Mouse (Mus musculus): Measurements from ENCODE around the gene Rai2. TPM values are rescaled to one million over a fixed set of nuclear protein-coding genes. Genes with fewer than 3 reads are reported as not detected.
"Not testable (repeated sequence)": the region's sequence is repeated elsewhere in the genome, so short reads cannot be mapped to it uniquely, and the experiment has no call there.

Gene Rai2
- polyA plus RNA-seq, 1 experiment from 2014 or later, result 3.8 TPM

DNA sequence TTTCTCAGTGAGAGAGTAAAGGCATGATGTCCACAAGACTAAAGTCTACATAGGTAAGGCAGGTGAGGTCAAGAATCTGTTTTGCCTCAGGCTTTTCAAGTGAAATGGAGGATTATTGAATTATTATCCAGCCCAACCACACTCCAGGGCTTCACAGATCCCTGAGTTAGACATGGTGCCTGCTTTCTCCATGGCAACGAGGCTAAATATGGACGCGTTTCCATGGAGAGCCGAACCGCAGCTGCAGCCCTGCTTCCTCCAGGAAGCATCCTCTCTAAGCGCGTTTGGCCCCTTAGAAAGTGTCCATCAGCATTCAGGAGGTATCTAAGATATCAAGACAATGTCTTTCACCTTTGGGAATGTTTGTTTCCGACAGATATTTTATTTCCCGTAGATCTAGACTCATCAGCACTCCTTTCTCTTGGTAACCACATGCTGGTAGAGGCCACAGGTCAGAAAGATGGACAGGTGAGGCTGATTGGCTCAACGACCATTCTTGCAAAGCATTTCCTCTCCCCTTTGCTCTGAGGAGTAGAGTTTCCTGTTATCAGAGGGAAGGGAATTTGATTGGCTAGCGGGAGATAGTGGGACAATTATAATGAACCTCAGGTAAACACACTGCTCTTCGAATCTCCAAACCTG, 59.6 kb downstream of the Rai2 start:
- H3K4me2 ChIP-seq, result no peak overlapping the region
- WGBS, result 38% methylated on average over 12 of the region's 12 CpGs
- no peak overlapping the region for H3K9ac ChIP-seq (ENCODE audit: low read length)
- DNase-seq (ENCODE audit: low spot score, missing footprints) (peak; percentile 92), ATAC-seq (ENCODE audit: low FRiP score) (peak; percentile 88)
- no peaks in the 10 kb centered on the region for H3K36me3 ChIP-seq (ENCODE audit: control insufficient read depth, insufficient read depth, low read length)
- H3K9me3 ChIP-seq (ENCODE audit: control insufficient read depth, low read length), result no peaks in the 10 kb centered on the region
- H3K4me1 ChIP-seq (ENCODE audit: control insufficient read depth, insufficient read depth, low read length), result peaks cover 3% of the 10 kb centered on the region; the same call in 1 of the 2 replicates
- H3K4me3 ChIP-seq (ENCODE audit: low read depth, low read length), result no peak overlapping the region
- no peak overlapping the region for H3K27ac ChIP-seq (ENCODE audit: low read depth, low read length)
- H3K27me3 ChIP-seq (ENCODE audit: control insufficient read depth, insufficient read depth, low read length), result peaks cover 35% of the 10 kb centered on the region

DNA sequence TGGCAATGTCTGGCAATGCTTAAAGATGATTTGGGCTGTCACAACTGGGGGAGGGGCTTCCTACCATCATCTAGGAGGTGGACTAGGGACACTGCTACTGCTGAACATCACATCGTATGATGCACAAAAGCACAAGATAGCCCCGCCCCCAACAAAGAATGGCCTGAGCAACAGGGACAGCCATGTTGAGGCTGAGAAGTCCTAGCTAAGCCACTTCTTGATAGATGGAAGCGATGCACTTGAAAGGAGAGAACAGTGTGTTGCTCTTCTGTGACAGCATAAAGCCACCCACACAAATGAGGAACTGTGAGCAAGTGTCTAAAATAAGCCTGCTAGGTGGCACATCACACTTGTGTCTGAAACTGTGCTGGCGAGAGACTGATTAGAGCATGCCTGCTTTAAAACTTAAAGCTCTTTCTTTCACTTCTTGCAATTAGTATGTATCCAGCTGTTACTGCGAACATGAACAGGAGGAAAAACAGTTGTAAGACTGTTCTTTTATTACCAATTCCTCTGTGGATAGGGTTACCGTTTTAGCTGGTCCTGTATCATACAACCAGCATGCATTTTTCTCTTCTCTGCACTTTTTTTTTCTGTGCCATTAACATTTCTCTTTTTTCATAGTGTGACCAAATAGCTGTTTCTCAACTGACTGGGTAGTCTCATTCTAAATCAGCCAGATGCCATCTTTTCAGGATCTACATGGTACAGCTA, 63.6 kb downstream of the Rai2 start:
- Histone ChIP-seq H3K9me3 (ENCODE audit: control insufficient read depth, low read length) (no peaks in the 10 kb centered on the region), H3K4me1 (ENCODE audit: control insufficient read depth, insufficient read depth, low read length) (peaks cover 3% of the 10 kb centered on the region; the same call in 1 of the 2 replicates), H3K4me3 (ENCODE audit: low read depth, low read length) (no peak overlapping the region), H3K27ac (ENCODE audit: low read depth, low read length) (no peak overlapping the region), H3K27me3 (ENCODE audit: control insufficient read depth, insufficient read depth, low read length) (peaks cover 22% of the 10 kb centered on the region; the same call in 1 of the 2 replicates), H3K4me2 (no peak overlapping the region), H3K9ac (ENCODE audit: low read length) (no peak overlapping the region), H3K36me3 (ENCODE audit: control insufficient read depth, insufficient read depth, low read length) (no peaks in the 10 kb centered on the region)
- DNase-seq (ENCODE audit: low spot score, missing footprints) (no peak), ATAC-seq (ENCODE audit: low FRiP score) (peak; percentile 57; the same call in 1 of the 2 replicates)
- 85% methylated on average over 6 of the region's 6 CpGs for WGBS

DNA sequence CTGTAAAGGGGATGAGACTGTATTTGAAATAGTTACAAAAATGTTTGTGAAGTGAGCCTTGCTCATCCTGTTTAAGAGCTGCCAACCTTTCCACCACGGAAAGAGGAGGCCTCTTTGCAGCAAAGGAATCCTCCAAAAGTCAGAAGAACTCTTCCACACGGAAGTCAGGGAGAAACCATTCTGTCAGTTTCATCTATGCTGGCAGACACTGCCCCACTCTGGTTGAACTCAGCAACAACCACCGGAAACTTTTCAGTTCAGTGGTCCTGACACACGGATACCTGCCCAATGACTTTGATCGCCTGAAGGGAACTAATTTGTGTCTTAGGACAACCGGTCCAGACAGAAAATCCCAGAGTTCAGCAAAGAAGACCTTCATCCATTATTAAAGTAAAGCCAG, 73.3 kb downstream of the Rai2 start:
- WGBS, result 28% methylated on average over 6 of the region's 6 CpGs
- no peak for DNase-seq (ENCODE audit: low spot score, missing footprints)
- Histone ChIP-seq H3K36me3 (ENCODE audit: control insufficient read depth, insufficient read depth, low read length) (no peaks in the 10 kb centered on the region), H3K27ac (ENCODE audit: low read depth, low read length) (no peak overlapping the region), H3K4me3 (ENCODE audit: low read depth, low read length) (no peak overlapping the region), H3K27me3 (ENCODE audit: control insufficient read depth, insufficient read depth, low read length) (peaks cover 16% of the 10 kb centered on the region), H3K9ac (ENCODE audit: low read length) (no peak overlapping the region), H3K9me3 (ENCODE audit: control insufficient read depth, low read length) (no peaks in the 10 kb centered on the region), H3K4me1 (ENCODE audit: control insufficient read depth, insufficient read depth, low read length) (no peaks in the 10 kb centered on the region), H3K4me2 (no peak overlapping the region)
- no peak for ATAC-seq (ENCODE audit: low FRiP score)

DNA sequence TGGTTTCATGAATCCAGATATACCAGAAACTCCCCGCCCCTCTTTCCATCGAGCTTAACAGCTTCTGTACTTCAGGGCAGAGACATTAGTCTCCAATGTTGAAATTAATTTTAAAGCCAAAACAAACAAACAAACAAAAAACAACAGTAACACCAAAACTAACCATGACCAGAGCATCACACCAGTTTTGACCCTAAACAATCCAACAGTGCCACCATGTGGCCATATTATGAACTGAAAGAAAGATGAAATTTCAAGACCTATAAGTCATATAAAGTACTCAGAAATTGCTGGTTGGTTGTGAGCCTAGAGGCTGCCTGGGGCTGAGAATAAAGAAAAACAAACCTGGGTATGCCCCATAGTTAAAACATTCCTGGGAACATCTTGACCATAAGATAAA, 109.3 kb downstream of the Rai2 start:
- not testable (repeated sequence) for H3K4me1 ChIP-seq (ENCODE audit: control insufficient read depth, insufficient read depth, low read length); H3K9me3 ChIP-seq (ENCODE audit: control insufficient read depth, low read length); H3K27me3 ChIP-seq (ENCODE audit: control insufficient read depth, insufficient read depth, low read length); ATAC-seq (ENCODE audit: low FRiP score); H3K4me2 ChIP-seq; H3K9ac ChIP-seq (ENCODE audit: low read length); H3K36me3 ChIP-seq (ENCODE audit: control insufficient read depth, insufficient read depth, low read length); H3K27ac ChIP-seq (ENCODE audit: low read depth, low read length); H3K4me3 ChIP-seq (ENCODE audit: low read depth, low read length)
- 17% methylated on average over 2 of the region's 2 CpGs for WGBS
- peak; percentile 88 for DNase-seq (ENCODE audit: low spot score, missing footprints)
